ENCODE assay signal across 9 mouse cellular contexts in the genomic region with DNA sequence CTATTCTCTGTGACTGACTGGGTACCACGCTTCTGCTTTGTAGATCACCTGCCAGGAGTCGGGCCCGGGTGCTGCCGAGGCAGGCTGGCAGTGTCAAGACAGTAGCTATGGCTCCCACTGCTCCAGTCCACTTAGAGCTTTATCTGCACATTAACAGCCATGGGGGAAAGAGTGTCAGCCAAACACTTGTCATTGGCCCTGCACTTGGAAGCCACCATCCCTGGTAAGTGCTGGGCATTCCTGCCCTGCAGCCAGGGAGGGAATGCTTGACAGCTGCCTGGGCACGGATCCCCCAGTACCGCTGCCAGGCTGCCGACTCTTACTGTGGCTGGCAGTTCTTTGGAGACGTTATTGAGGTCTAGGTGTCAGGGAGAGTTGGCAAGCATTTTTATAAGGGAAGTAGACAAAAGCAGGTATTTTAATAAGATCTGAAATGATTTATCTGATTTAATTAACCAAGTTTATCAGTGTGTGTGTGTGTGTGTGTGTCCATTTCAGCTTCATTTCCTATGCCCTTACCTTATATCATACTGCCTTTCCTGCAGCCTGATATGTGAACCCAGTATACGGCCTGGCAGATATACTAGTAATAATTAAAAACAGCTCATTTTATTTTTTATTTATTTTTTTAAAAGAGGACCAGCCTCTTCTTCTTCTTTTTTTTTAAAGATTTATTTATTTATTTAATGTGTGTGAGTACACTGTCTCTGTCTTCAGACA. TPM values are rescaled to one million over a fixed set of nuclear protein-coding genes. Genes with fewer than 3 reads are reported as not detected.
A peak's percentile ranks its signal among the peaks of the same experiment; 100 is the strongest.
DNase-seq lines count a peak whose midpoint lies in the region.
"Had no signal": no experiment of that assay in that cellular context is flagged by ENCODE, and none has a peak within 500 bp of the region (broad histone marks: within the 10 kb centered on the region; RNA-seq: fewer than 3 reads in every experiment).

No protein-coding gene starts in this region.

- intact Hi-C loops in gastrocnemius, postnatal 14 days (cut with DNase I; ENCODE audit: low total_unique reads) = no loop called here

- DNase-seq in layer of hippocampus, postnatal 36 days = peak; percentile 19 to 23
- DNase-seq in layer of hippocampus, adult 11-12 months (ENCODE audit: low spot score) = no peak
- peak; percentile 79 for DNase-seq in cerebellum, adult 9-10 months
- peak; percentile 80 for DNase-seq in gastrocnemius, postnatal 14 days
- DNase-seq in heart, postnatal 4 days = peak; percentile 79
- DNase-seq in frontal cortex, postnatal 14 days (ENCODE audit: low spot score in 2 of 2) = no peak
- DNase-seq in MN1 (ENCODE audit: low spot score) = no peak
- DNase-seq: spleen, adult 18-20 months; thymus, postnatal 4 days had no signal

RNA-seq across cellular contexts. Expression of a gene that starts 48.4 kb away (rescaled TPM):
- total RNA-seq in layer of hippocampus, postnatal 36 days (2021) = 1,000 to 10,000 TPM; 2,932 to 3,031 TPM
- 1,000 to 10,000 TPM; 1,398 to 1,669 TPM for total RNA-seq in gastrocnemius, postnatal 14 days (2021)
- 1,000 to 10,000 TPM; 4,503 to 4,597 TPM for total RNA-seq in heart, postnatal 4 days (2021)

RNA-seq across cellular contexts. Expression of a gene that starts 50.5 kb away (rescaled TPM):
- total RNA-seq in layer of hippocampus, postnatal 36 days (2021) = 10 to 100 TPM; 21.1 to 21.7 TPM
- 1 to 10 TPM; 3.9 to 4.6 TPM for total RNA-seq in gastrocnemius, postnatal 14 days (2021)
- 1 to 10 TPM; 6.9 to 7.2 TPM for total RNA-seq in heart, postnatal 4 days (2021)

Comparison
In these comparisons a context has a peak if more than half of its experiments do, and no peak if none do; other contexts are left out.
1. DNase-seq: peak in layer of hippocampus, postnatal 36 days (2 of 2), cerebellum, adult 9-10 months (single experiment), gastrocnemius, postnatal 14 days (single experiment) and heart, postnatal 4 days (single experiment); none in layer of hippocampus, adult 11-12 months (single experiment), frontal cortex, postnatal 14 days (0 of 2) and MN1 (single experiment).